Mouse (Mus musculus): ENCODE data around the gene Atp11b. TPM values are rescaled to one million over a fixed set of nuclear protein-coding genes. Genes with fewer than 3 reads are reported as not detected.

Atp11b gene
- polyA plus RNA-seq, 1 experiment: 45.4 TPM

- TF ChIP-seq CTCF (IDR thresholded peaks at IDR 0.05; ENCODE audit: borderline replicate concordance, insufficient read depth, low read length): no peak
- no peak for TF ChIP-seq POLR2A (IDR thresholded peaks at IDR 0.05; ENCODE audit: low read depth, low read length)
- H3K4me1 ChIP-seq (ENCODE audit: control insufficient read depth, insufficient read depth, low read length): no peaks in the 10 kb centered on the region
- H3K27ac ChIP-seq (ENCODE audit: insufficient read depth, low read length): peak overlapping the region; percentile 61
- H3K4me3 ChIP-seq (ENCODE audit: insufficient read depth, low read length): no peak overlapping the region
These were observed 11.0 kb downstream of the Atp11b start for GRCm38 (mm10) chr3:35764637-35765617.

- no peak for TF ChIP-seq CTCF (IDR thresholded peaks at IDR 0.05; ENCODE audit: borderline replicate concordance, insufficient read depth, low read length)
- TF ChIP-seq POLR2A (IDR thresholded peaks at IDR 0.05; ENCODE audit: low read depth, low read length): no peak
- H3K4me3 ChIP-seq (ENCODE audit: insufficient read depth, low read length): no peak overlapping the region
- H3K4me1 ChIP-seq (ENCODE audit: control insufficient read depth, insufficient read depth, low read length): no peaks in the 10 kb centered on the region
- no peak overlapping the region for H3K27ac ChIP-seq (ENCODE audit: insufficient read depth, low read length)
These were observed 25.8 kb downstream of the Atp11b start for GRCm38 (mm10) chr3:35779748-35780147.

- no peak overlapping the region for H3K27ac ChIP-seq (ENCODE audit: insufficient read depth, low read length)
- TF ChIP-seq POLR2A (IDR thresholded peaks at IDR 0.05; ENCODE audit: low read depth, low read length) (no peak), CTCF (IDR thresholded peaks at IDR 0.05; ENCODE audit: borderline replicate concordance, insufficient read depth, low read length) (no peak)
- H3K4me1 ChIP-seq (ENCODE audit: control insufficient read depth, insufficient read depth, low read length): no peaks in the 10 kb centered on the region
- H3K4me3 ChIP-seq (ENCODE audit: insufficient read depth, low read length): no peak overlapping the region
These were observed 48.1 kb downstream of the Atp11b start for GRCm38 (mm10) chr3:35802040-35802439.

DNA sequence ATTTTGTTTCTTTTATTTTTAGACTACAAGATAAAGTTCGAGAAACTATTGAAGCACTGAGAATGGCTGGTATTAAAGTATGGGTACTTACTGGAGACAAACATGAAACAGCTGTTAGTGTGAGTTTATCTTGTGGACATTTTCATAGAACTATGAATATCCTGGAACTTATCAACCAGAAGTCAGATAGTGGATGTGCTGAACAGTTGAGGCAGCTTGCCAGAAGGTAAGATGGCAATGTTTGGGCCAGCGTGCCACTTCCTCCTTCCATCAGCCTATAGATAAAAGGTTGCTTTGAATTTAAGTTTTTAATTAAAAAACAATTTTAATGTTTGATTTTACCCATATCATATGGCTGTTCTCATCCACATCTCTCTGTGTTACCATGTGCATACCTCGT lies 66.0 kb downstream of the Atp11b start:
- H3K4me1 ChIP-seq (ENCODE audit: control insufficient read depth, insufficient read depth, low read length): no peaks in the 10 kb centered on the region
- no peak for TF ChIP-seq POLR2A (IDR thresholded peaks at IDR 0.05; ENCODE audit: low read depth, low read length)
- no peak for TF ChIP-seq CTCF (IDR thresholded peaks at IDR 0.05; ENCODE audit: borderline replicate concordance, insufficient read depth, low read length)

GRCm38 (mm10) chr3:35822036-35822435 lies 68.1 kb downstream of the Atp11b start:
- Histone ChIP-seq H3K27ac (ENCODE audit: insufficient read depth, low read length) (no peak overlapping the region), H3K4me1 (ENCODE audit: control insufficient read depth, insufficient read depth, low read length) (no peaks in the 10 kb centered on the region; the same call in 1 of the 2 replicates), H3K4me3 (ENCODE audit: insufficient read depth, low read length) (no peak overlapping the region)
- TF ChIP-seq POLR2A (IDR thresholded peaks at IDR 0.05; ENCODE audit: low read depth, low read length) (no peak), CTCF (IDR thresholded peaks at IDR 0.05; ENCODE audit: borderline replicate concordance, insufficient read depth, low read length) (no peak)

More for the DNA sequence above, 66.0 kb downstream of the Atp11b start:
- no peak overlapping the region for H3K4me3 ChIP-seq (ENCODE audit: insufficient read depth, low read length)
- H3K27ac ChIP-seq (ENCODE audit: insufficient read depth, low read length): no peak overlapping the region

DNA sequence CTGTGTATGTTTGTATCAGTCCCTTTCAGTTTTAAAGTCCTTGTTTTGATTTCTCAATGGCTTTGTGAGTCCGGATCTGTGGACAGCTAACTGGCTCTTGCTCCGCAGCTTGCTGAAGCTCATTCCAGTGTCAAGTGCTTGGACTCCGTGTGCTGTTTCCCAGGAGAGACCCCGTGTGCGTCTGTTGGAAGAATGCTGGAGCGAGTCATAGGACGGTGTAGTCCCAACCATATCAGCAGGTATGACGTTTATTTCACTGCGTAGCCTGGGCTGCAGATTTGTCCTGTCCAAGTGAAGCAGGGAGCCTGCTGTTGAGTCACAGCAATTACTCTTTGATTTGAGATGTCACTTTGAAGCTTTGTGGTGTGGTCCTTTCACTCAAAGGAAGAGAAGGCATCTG lies 95.4 kb downstream of the Atp11b start:
- H3K4me1 ChIP-seq (ENCODE audit: control insufficient read depth, insufficient read depth, low read length): no peaks in the 10 kb centered on the region
- no peak overlapping the region for H3K4me3 ChIP-seq (ENCODE audit: insufficient read depth, low read length)
- TF ChIP-seq POLR2A (IDR thresholded peaks at IDR 0.05; ENCODE audit: low read depth, low read length) (no peak), CTCF (IDR thresholded peaks at IDR 0.05; ENCODE audit: borderline replicate concordance, insufficient read depth, low read length) (no peak)
- H3K27ac ChIP-seq (ENCODE audit: insufficient read depth, low read length): no peak overlapping the region

- H3K27ac ChIP-seq (ENCODE audit: insufficient read depth, low read length): no peak overlapping the region
- H3K4me1 ChIP-seq (ENCODE audit: control insufficient read depth, insufficient read depth, low read length): no peaks in the 10 kb centered on the region
- no peak overlapping the region for H3K4me3 ChIP-seq (ENCODE audit: insufficient read depth, low read length)
- no peak for TF ChIP-seq POLR2A (IDR thresholded peaks at IDR 0.05; ENCODE audit: low read depth, low read length)
- TF ChIP-seq CTCF (IDR thresholded peaks at IDR 0.05; ENCODE audit: borderline replicate concordance, insufficient read depth, low read length): no peak
These were observed 129.4 kb downstream of the Atp11b start for GRCm38 (mm10) chr3:35883267-35883666.

DNA sequence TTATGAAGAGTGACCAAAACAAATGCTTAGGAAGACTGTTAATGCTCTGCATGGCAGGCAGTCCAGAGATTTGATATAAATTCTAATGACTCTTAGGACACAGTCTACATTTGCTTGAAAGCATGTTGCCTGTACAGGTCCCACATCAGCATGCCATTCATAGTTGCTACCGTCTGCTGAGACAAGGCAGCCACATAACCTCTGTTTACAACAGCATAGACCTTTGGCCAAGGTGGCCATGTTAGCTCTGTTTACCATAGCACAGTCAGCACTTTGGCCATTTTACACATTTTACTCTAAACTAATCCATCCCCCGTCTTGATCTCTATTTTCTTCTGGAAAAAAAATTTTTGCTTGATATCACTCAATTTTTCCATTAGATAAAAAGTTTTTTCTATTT lies 135.6 kb downstream of the Atp11b start:
- Histone ChIP-seq H3K4me3 (ENCODE audit: insufficient read depth, low read length) (no peak overlapping the region), H3K27ac (ENCODE audit: insufficient read depth, low read length) (no peak overlapping the region), H3K4me1 (ENCODE audit: control insufficient read depth, insufficient read depth, low read length) (no peaks in the 10 kb centered on the region)
- TF ChIP-seq CTCF (IDR thresholded peaks at IDR 0.05; ENCODE audit: borderline replicate concordance, insufficient read depth, low read length): no peak
- TF ChIP-seq POLR2A (IDR thresholded peaks at IDR 0.05; ENCODE audit: low read depth, low read length): no peak

DNA sequence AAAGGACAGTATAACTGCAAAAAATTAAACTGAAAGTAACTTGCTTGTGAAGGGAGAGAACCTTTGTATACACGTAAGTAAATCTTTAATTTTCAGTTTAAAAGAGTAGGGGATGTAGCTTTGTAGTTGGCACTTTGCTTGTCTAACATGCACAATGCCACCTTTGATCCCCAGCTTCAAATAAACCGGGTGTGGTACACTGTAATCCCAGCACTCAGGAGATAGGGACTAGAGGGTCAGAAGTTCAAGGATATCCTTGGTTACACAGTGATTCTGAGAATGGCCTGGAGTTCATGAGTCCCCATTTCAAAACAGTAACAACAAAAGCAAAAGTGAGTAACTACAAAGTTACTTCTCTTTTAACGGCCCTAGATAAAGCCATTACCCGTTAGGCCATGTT lies 137.2 kb downstream of the Atp11b start:
- H3K4me3 ChIP-seq (ENCODE audit: insufficient read depth, low read length): no peak overlapping the region
- H3K4me1 ChIP-seq (ENCODE audit: control insufficient read depth, insufficient read depth, low read length): no peaks in the 10 kb centered on the region
- TF ChIP-seq POLR2A (IDR thresholded peaks at IDR 0.05; ENCODE audit: low read depth, low read length) (no peak), CTCF (IDR thresholded peaks at IDR 0.05; ENCODE audit: borderline replicate concordance, insufficient read depth, low read length) (no peak)

GRCm38 (mm10) chr3:35893156-35893555 lies 139.2 kb downstream of the Atp11b start:
- Histone ChIP-seq H3K27ac (ENCODE audit: insufficient read depth, low read length) (no peak overlapping the region), H3K4me3 (ENCODE audit: insufficient read depth, low read length) (no peak overlapping the region), H3K4me1 (ENCODE audit: control insufficient read depth, insufficient read depth, low read length) (no peaks in the 10 kb centered on the region)
- TF ChIP-seq POLR2A (IDR thresholded peaks at IDR 0.05; ENCODE audit: low read depth, low read length) (no peak), CTCF (IDR thresholded peaks at IDR 0.05; ENCODE audit: borderline replicate concordance, insufficient read depth, low read length) (no peak)

More for the DNA sequence above, 137.2 kb downstream of the Atp11b start:
- H3K27ac ChIP-seq (ENCODE audit: insufficient read depth, low read length): no peak overlapping the region
